Mouse (Mus musculus) MEL (cell line): ENCODE measurements around the gene Rsbn1l. TPM values are rescaled to one million over a fixed set of nuclear protein-coding genes. Genes with fewer than 3 reads are reported as not detected.

ENCODE experiments used
- DNase-seq: peaks from one replicate; pipeline ENCODE4 v3.0.0; 2011; ENCODE audit warnings: low read depth, low spot score
- H3K27ac ChIP-seq: 2 replicates; pipeline ENCODE4 v1.5.1; 2012; ENCODE audit warnings: low read depth, mild to moderate bottlenecking, control low read depth, low read length, moderate library complexity; ENCODE audit not compliant: control insufficient read depth
- H3K27me3 ChIP-seq, 2 experiments: fragments of 150-350 bp in 1 of 2; sonication (generic) in 1 of 2; 2 replicates each; pipeline ENCODE4 v1.6.1; 2012; ENCODE audit warnings: low read length in 2 of 2, mild to moderate bottlenecking in 2 of 2, improper control_type of control experiment in 1 of 2, moderate library complexity in 1 of 2; ENCODE audit not compliant: insufficient read depth in 2 of 2, control insufficient read depth in 1 of 2
- H3K36me3 ChIP-seq, 2 experiments: 2 replicates each; pipeline ENCODE4 v1.6.1; 2012 to 2014; ENCODE audit warnings: low read length in 2 of 2, improper control_type of control experiment in 1 of 2, inconsistent platforms in 1 of 2, mild to moderate bottlenecking in 1 of 2; ENCODE audit not compliant: insufficient read depth in 2 of 2, control insufficient read depth in 1 of 2
- H3K4me1 ChIP-seq, 2 experiments: fragments of 150-350 bp in 1 of 2; sonication (generic) in 1 of 2; 2 replicates each; pipeline ENCODE4 v1.6.1; 2012; ENCODE audit warnings: low read length in 2 of 2, improper control_type of control experiment in 1 of 2, mild to moderate bottlenecking in 1 of 2; ENCODE audit not compliant: insufficient read depth in 2 of 2, control insufficient read depth in 1 of 2
- H3K4me3 ChIP-seq, 2 experiments: fragments of 150-350 bp in 1 of 2; sonication (generic) in 1 of 2; 2 replicates each; pipeline ENCODE4 v1.5.1; 2012; ENCODE audit warnings: low read depth in 2 of 2, low read length in 2 of 2, mild to moderate bottlenecking in 2 of 2, moderate library complexity in 2 of 2, control low read depth in 1 of 2, improper control_type of control experiment in 1 of 2; ENCODE audit not compliant: control insufficient read depth in 1 of 2, insufficient read depth in 1 of 2
- H3K79me2 ChIP-seq: 2 replicates; pipeline ENCODE4 v1.6.1; 2012; ENCODE audit warnings: mild to moderate bottlenecking, low read length, moderate library complexity; ENCODE audit not compliant: control insufficient read depth, poor library complexity, insufficient read depth
- H3K9ac ChIP-seq: 2 replicates; pipeline ENCODE4 v1.6.1; 2012; ENCODE audit warnings: low read depth, mild to moderate bottlenecking, control low read depth, low read length, moderate library complexity; ENCODE audit not compliant: control insufficient read depth, poor library complexity, severe bottlenecking
- H3K9me3 ChIP-seq: fragments of 150-350 bp; sonication (generic); replicated peaks from 2 replicates; pipeline ENCODE4 v1.6.1; 2012; ENCODE audit warnings: mild to moderate bottlenecking, low read length, improper control_type of control experiment, moderate library complexity; ENCODE audit not compliant: insufficient read depth
- CHD1 ChIP-seq: IDR thresholded peaks from 2 replicates; pipeline ENCODE4 v1.6.1; 2012; ENCODE audit warnings: low read depth, mild to moderate bottlenecking, inconsistent platforms, low read length, improper control_type of control experiment
- CHD2 ChIP-seq: IDR thresholded peaks from 2 replicates; pipeline ENCODE4 v1.6.1; 2011; ENCODE audit warnings: low read length, improper control_type of control experiment
- E2F4 ChIP-seq: IDR thresholded peaks from 2 replicates; pipeline ENCODE4 v1.6.1; 2011; ENCODE audit warnings: low read depth, low read length, improper control_type of control experiment, borderline replicate concordance
- ELF1 ChIP-seq: IDR thresholded peaks from 2 replicates; pipeline ENCODE4 v1.6.1; 2014; ENCODE audit warnings: low read depth, mild to moderate bottlenecking, inconsistent platforms, low read length, improper control_type of control experiment, moderate library complexity
- ETS1 ChIP-seq: IDR thresholded peaks from 2 replicates; pipeline ENCODE4 v1.6.1; 2012; ENCODE audit warnings: low read depth, mild to moderate bottlenecking, inconsistent platforms, low read length, improper control_type of control experiment, moderate library complexity
- GATA1 ChIP-seq: IDR thresholded peaks from 2 replicates; pipeline ENCODE4 v1.6.1; 2011; ENCODE audit warnings: low read depth, low read length, improper control_type of control experiment
- MAZ ChIP-seq: IDR thresholded peaks from 2 replicates; pipeline ENCODE4 v1.6.1; 2012; ENCODE audit warnings: low read depth, mild to moderate bottlenecking, inconsistent platforms, low read length, improper control_type of control experiment
- MXI1 ChIP-seq: IDR thresholded peaks from 2 replicates; pipeline ENCODE4 v1.6.1; 2011; ENCODE audit warnings: mild to moderate bottlenecking, low read depth, low read length, improper control_type of control experiment
- NRF1 ChIP-seq: IDR thresholded peaks from 2 replicates; pipeline ENCODE4 v1.6.1; 2014; ENCODE audit warnings: low read depth, mild to moderate bottlenecking, inconsistent platforms, low read length, improper control_type of control experiment, moderate library complexity; ENCODE audit not compliant: poor library complexity, insufficient read depth, severe bottlenecking
- POLR2A ChIP-seq, 2 experiments: IDR thresholded peaks; 2 replicates each; pipeline ENCODE4 v1.6.1; 2011 to 2012; ENCODE audit warnings: low read length in 2 of 2, mild to moderate bottlenecking in 2 of 2, control low read depth in 1 of 2, improper control_type of control experiment in 1 of 2, low read depth in 1 of 2, moderate library complexity in 1 of 2; ENCODE audit not compliant: control insufficient read depth in 1 of 2, insufficient read depth in 1 of 2, poor library complexity in 1 of 2
- POLR2AphosphoS2 ChIP-seq: IDR thresholded peaks from 2 replicates; pipeline ENCODE4 v1.6.1; 2011; ENCODE audit warnings: low read length, improper control_type of control experiment
- POLR2AphosphoS5 ChIP-seq: IDR thresholded peaks from 2 replicates; pipeline ENCODE4 v1.6.1; 2012; ENCODE audit warnings: low read depth, borderline replicate concordance, mild to moderate bottlenecking, inconsistent platforms, low read length, moderate library complexity, mixed read lengths
- RAD21 ChIP-seq: IDR thresholded peaks from 2 replicates; pipeline ENCODE4 v1.6.1; 2011; ENCODE audit warnings: mild to moderate bottlenecking, low read depth, low read length, improper control_type of control experiment
- SIN3A ChIP-seq: IDR thresholded peaks from 2 replicates; pipeline ENCODE4 v1.6.1; 2012; ENCODE audit warnings: low read length, improper control_type of control experiment, inconsistent platforms
- TBP ChIP-seq: IDR thresholded peaks from 2 replicates; pipeline ENCODE4 v1.8.0; 2011; ENCODE audit warnings: low read depth, low read length, improper control_type of control experiment
- USF1 ChIP-seq: IDR thresholded peaks from 2 replicates; pipeline ENCODE4 v1.6.1; 2014; ENCODE audit warnings: low read depth, mild to moderate bottlenecking, inconsistent platforms, low read length, improper control_type of control experiment, moderate library complexity
- ZMIZ1 ChIP-seq: IDR thresholded peaks from 2 replicates; pipeline ENCODE4 v1.6.1; 2012; ENCODE audit warnings: low read depth, mild to moderate bottlenecking, inconsistent platforms, low read length, improper control_type of control experiment, moderate library complexity
- polyA plus RNA-seq, 2 experiments: library from polyadenylated mRNA; stranded (reverse) in 1 of 2; unstranded in 1 of 2; fragments of >175 nt in 1 of 2; fragments of >200 nt in 1 of 2; gene quantifications; 2 replicates each; pipeline versions ENCODE4 v1.2.1 to v1.2.4; 2012; ENCODE audit warnings: low replicate concordance in 2 of 2, low read depth in 1 of 2; ENCODE audit not compliant: insufficient read length in 2 of 2, insufficient read depth in 1 of 2, missing spikeins in 1 of 2
- total RNA-seq: library from RNA; depleted of rRNA; stranded (reverse); fragments of 300-350 nt; gene quantifications from 2 replicates; pipeline ENCODE4 v1.2.3, GENCODE M21; 2012

The Rsbn1l gene
- total and polyA plus RNA-seq, 3 experiments = 5.0 to 78.2 (median 17.4) TPM

DNA sequence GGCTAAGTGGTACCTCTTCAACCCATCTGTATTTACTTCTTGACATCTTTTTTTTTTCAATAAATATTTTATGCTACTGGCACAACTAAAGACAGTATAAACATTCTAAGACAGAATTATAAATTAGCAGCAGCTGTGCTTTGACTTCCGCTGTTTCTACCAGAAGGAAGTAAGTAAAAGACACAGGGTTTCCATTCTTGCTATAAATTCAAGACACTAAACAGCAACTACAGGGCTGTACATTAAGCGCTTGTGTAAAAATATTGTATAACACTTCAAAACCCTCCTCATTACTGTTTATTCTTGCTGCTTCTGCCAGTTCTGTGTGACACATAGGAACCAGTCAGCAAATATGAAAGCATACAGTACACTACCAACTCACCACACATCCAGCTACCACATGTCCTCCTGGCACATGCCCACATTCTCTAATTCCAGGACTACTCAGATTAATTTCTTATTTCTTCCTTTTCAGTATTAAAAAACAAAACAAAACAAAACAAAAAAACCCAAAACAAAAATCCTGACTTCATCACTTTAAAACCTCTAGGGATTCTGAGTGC is 90.9 kb downstream of the Rsbn1l start:
- no peak overlapping the region for H3K27ac ChIP-seq

DNA sequence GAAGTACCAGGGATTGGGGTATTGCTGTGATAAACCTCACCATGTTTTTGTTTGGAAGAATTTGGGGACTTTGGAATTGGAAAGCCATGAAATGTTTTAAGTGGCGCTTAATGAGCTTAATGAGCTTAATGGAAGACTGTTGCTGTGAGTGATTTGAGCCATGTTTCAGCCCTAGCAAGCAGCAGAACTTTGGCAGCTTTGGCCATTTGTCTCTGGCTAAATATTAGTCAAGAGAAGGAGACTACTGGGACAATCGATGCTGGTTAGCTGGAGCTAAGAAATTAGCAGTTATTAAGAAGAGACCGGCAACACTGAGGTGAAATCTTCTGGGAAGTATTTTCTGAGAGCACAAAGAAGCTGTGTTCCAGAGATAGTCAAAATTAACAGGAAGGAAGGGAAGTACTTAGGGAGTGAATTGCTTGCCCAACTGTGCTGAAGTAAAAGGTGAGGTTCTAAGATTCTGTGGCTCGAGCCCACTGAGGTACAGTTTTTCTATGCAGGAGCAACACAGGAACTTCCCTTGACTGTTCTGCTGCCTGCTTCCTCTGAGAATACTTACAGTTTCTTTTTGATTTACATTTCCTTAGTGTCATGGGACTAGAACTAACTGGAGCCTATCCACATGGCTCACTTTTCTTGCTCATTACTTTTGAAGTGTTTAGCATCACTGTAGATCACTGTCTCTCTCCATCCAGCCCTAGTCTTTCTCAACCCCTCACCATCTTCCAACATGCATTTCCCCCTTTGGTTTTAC is 91.8 kb downstream of the Rsbn1l start:
- no peak overlapping the region for H3K4me3 ChIP-seq
- H3K9me3 ChIP-seq = no peaks in the 10 kb centered on the region
- H3K27me3 ChIP-seq = no peaks in the 10 kb centered on the region
- H3K36me3 ChIP-seq = peaks cover 6 to 11% of the 10 kb centered on the region in 2 experiments
- TF ChIP-seq POLR2AphosphoS5 = no peak
- no peak for TF ChIP-seq USF1
- TF ChIP-seq POLR2A (IDR thresholded peaks at IDR 0.05; ENCODE audit: control insufficient read depth in 1 of 2, insufficient read depth in 1 of 2, low read depth in 1 of 2, low read length in 2 of 2, poor library complexity in 1 of 2) = no peak
- TF ChIP-seq ELF1 = no peak
- DNase-seq = no peak
- H3K9ac ChIP-seq = no peak overlapping the region
- H3K27ac ChIP-seq = no peak overlapping the region
- peaks cover 27% of the 10 kb centered on the region for H3K79me2 ChIP-seq
- H3K4me1 ChIP-seq = peaks cover 0 to 5% of the 10 kb centered on the region in 2 experiments; a peak in 2 of 4 replicates

More for the DNA sequence above, 90.9 kb downstream of the Rsbn1l start:
- no peak for TF ChIP-seq RAD21
- no peak for TF ChIP-seq NRF1
- TF ChIP-seq CHD1 = no peak
- TF ChIP-seq POLR2AphosphoS5 = no peak
- no peak for TF ChIP-seq POLR2AphosphoS2
- no peak for TF ChIP-seq USF1
- TF ChIP-seq CHD2 = no peak
- no peak for TF ChIP-seq ETS1
- no peak for TF ChIP-seq ZMIZ1
- TF ChIP-seq E2F4 = no peak
- TF ChIP-seq SIN3A = no peak
- TF ChIP-seq ELF1 = no peak
- TF ChIP-seq MAZ = no peak
- TF ChIP-seq MXI1 = no peak
- TF ChIP-seq TBP = no peak
- no peak for TF ChIP-seq GATA1
- H3K4me1 ChIP-seq = peaks cover 2 to 6% of the 10 kb centered on the region in 2 experiments; a peak in 3 of 4 replicates
- H3K9ac ChIP-seq = no peak overlapping the region
- H3K79me2 ChIP-seq = peaks cover 33% of the 10 kb centered on the region
- H3K36me3 ChIP-seq = peaks cover 6 to 16% of the 10 kb centered on the region in 2 experiments
- no peak for DNase-seq
- no peaks in the 10 kb centered on the region for H3K9me3 ChIP-seq
- H3K4me3 ChIP-seq = no peak overlapping the region
- H3K27me3 ChIP-seq = no peaks in the 10 kb centered on the region
